ENCODE assay signal across 17 mouse cellular contexts in genomic region chr7:125484791-125485190, GRCm38 (mm10). TPM values are rescaled to one million over a fixed set of nuclear protein-coding genes. Genes with fewer than 3 reads are reported as not detected.
DNase-seq lines count a peak whose midpoint lies in the region.
"Had no signal": no experiment of that assay in that cellular context is flagged by ENCODE, and none has a peak within 500 bp of the region (broad histone marks: within the 10 kb centered on the region; RNA-seq: fewer than 3 reads in every experiment).

No protein-coding gene starts in this region.

- peak; percentile 55 for DNase-seq in adrenal gland, adult 2 months
- DNase-seq in adrenal gland, adult (ENCODE audit: inconsistent age in 2 of 2, low spot score in 1 of 2): no peak
- peak; percentile 41 for DNase-seq in adrenal gland, postnatal 25 days
- no peak for DNase-seq in adrenal gland, adult 8-10 months
- DNase-seq in ovary, adult 18-20 months (ENCODE audit: low spot score): peak; percentile 35
- DNase-seq in ovary, postnatal 10 days (ENCODE audit: low spot score): no peak
- DNase-seq in A20 (ENCODE audit: low read depth, low spot score): peak; percentile 41
- DNase-seq in frontal cortex, postnatal 25 days (ENCODE audit: low spot score in 2 of 2): no peak
- DNase-seq: B cell, adult 2 months; cerebellum, adult 18-20 months; cerebellum, adult 9-10 months; cerebellum, postnatal 14 days; forebrain, postnatal 0 days; gastrocnemius, postnatal 25 days; heart, adult 18-20 months; heart, postnatal 14 days; heart, postnatal 4 days had no signal

RNA-seq across cellular contexts. Expression of gene Nsmce1, which starts 6.6 kb away (rescaled TPM):
- 10 to 100 TPM; 35.0 to 50.0 TPM for total RNA-seq in adrenal gland, adult 2 months (2021)
- 46.7 and 50.8 TPM in 2 replicates for polyA plus RNA-seq in adrenal gland, adult 2 months (2012; rRNA removed)
- total RNA-seq in adrenal gland, postnatal 25 days (2021): 44.4 and 58.5 TPM in 2 replicates
- total RNA-seq in adrenal gland, adult 8-10 months (2022): 10 to 100 TPM; 49.6 to 62.7 (median 51.9) TPM

RNA-seq across cellular contexts. Expression of gene Kdm8, which starts 40.3 kb away (rescaled TPM):
- 1 to 10 TPM; 3.2 to 4.7 TPM for total RNA-seq in adrenal gland, adult 2 months (2021)
- polyA plus RNA-seq in adrenal gland, adult 2 months (2012; rRNA removed): 3.9 and 4.2 TPM in 2 replicates
- 4.9 and 6.3 TPM in 2 replicates for total RNA-seq in adrenal gland, postnatal 25 days (2021)
- 1 to 10 TPM; 4.8 to 8.5 (median 6.2) TPM for total RNA-seq in adrenal gland, adult 8-10 months (2022)

Comparison
In these comparisons a context has a peak if more than half of its experiments do, and no peak if none do; other contexts are left out.
1. DNase-seq: peak in adrenal gland, adult 2 months (single experiment), adrenal gland, postnatal 25 days (single experiment), ovary, adult 18-20 months (single experiment) and A20 (single experiment); none in adrenal gland, adult (0 of 2), adrenal gland, adult 8-10 months (single experiment), ovary, postnatal 10 days (single experiment) and frontal cortex, postnatal 25 days (0 of 2).